Mouse (Mus musculus): ENCODE data around the gene Anks1b.

Gene Anks1b

GRCm38 (mm10) chr10:90953103-90953709 lies 1079.9 kb downstream of the Anks1b start:
- no peak for DNase-seq (ENCODE audit: low spot score in 2 of 2)

- no peak for DNase-seq (ENCODE audit: low spot score in 2 of 2)
These were observed 1080.5 kb downstream of the Anks1b start for GRCm38 (mm10) chr10:90953821-90954220.

GRCm38 (mm10) chr10:90960374-90960773 lies 1087.1 kb downstream of the Anks1b start:
- no peak for DNase-seq (ENCODE audit: low spot score in 2 of 2)

- DNase-seq (ENCODE audit: low spot score in 2 of 2): no peak
These were observed 1091.2 kb downstream of the Anks1b start for GRCm38 (mm10) chr10:90964511-90964910.

- DNase-seq (ENCODE audit: low spot score in 2 of 2): no peak
These were observed 1092.5 kb downstream of the Anks1b start for GRCm38 (mm10) chr10:90965671-90966315.

GRCm38 (mm10) chr10:90966821-90967220 lies 1093.5 kb downstream of the Anks1b start:
- peak; percentile 36 to 69 for DNase-seq (ENCODE audit: low spot score in 2 of 2)

GRCm38 (mm10) chr10:90968247-90968646 lies 1094.9 kb downstream of the Anks1b start:
- DNase-seq (ENCODE audit: low spot score in 2 of 2): no peak

GRCm38 (mm10) chr10:90969355-90970174 lies 1096.3 kb downstream of the Anks1b start:
- peak in 1 of 2 experiments; percentile 19 for DNase-seq (ENCODE audit: low spot score in 2 of 2)

- DNase-seq (ENCODE audit: low spot score in 2 of 2): no peak
These were observed 1097.3 kb downstream of the Anks1b start for GRCm38 (mm10) chr10:90970560-90970959.

GRCm38 (mm10) chr10:90974084-90974483 lies 1100.8 kb downstream of the Anks1b start:
- no peak for DNase-seq (ENCODE audit: low spot score in 2 of 2)

GRCm38 (mm10) chr10:90974491-90974890 lies 1101.2 kb downstream of the Anks1b start:
- no peak for DNase-seq (ENCODE audit: low spot score in 2 of 2)

GRCm38 (mm10) chr10:90981811-90982210 lies 1108.5 kb downstream of the Anks1b start:
- no peak for DNase-seq (ENCODE audit: low spot score in 2 of 2)

- DNase-seq (ENCODE audit: low spot score in 2 of 2): no peak
These were observed 1109.7 kb downstream of the Anks1b start for GRCm38 (mm10) chr10:90983046-90983445.

- no peak for DNase-seq (ENCODE audit: low spot score in 2 of 2)
These were observed 1117.0 kb downstream of the Anks1b start for GRCm38 (mm10) chr10:90990340-90990739.

GRCm38 (mm10) chr10:90992237-90992636 lies 1118.9 kb downstream of the Anks1b start:
- no peak for DNase-seq (ENCODE audit: low spot score in 2 of 2)

- no peak for DNase-seq (ENCODE audit: low spot score in 2 of 2)
These were observed 1120.6 kb downstream of the Anks1b start for GRCm38 (mm10) chr10:90993869-90994268.

GRCm38 (mm10) chr10:90999899-91000298 lies 1126.6 kb downstream of the Anks1b start:
- DNase-seq (ENCODE audit: low spot score in 2 of 2): no peak

- DNase-seq (ENCODE audit: low spot score in 2 of 2): no peak
These were observed 1128.1 kb downstream of the Anks1b start for GRCm38 (mm10) chr10:91001421-91001820.

GRCm38 (mm10) chr10:91005858-91006538 lies 1132.7 kb downstream of the Anks1b start:
- DNase-seq (ENCODE audit: low spot score in 2 of 2): no peak

Measured in frontal cortex, postnatal 10 days (tissue).